Mouse (Mus musculus) hindbrain, embryonic 16.5 days (tissue): ENCODE measurements around the gene Wnt2b. TPM values are rescaled to one million over a fixed set of nuclear protein-coding genes. Genes with fewer than 3 reads are reported as not detected.
A peak's percentile ranks its signal among the peaks of the same experiment; 100 is the strongest.

Source experiments
- ATAC-seq: fragments of 200-750 bp; cut with Nextera tagmentation; 2 replicates; pipeline ENCODE4 v1.8.0; 2017; ENCODE audit warnings: moderate TSS enrichment, moderate library complexity
- H3K27ac ChIP-seq: fragments of 300-500 bp; sonication (generic); 2 replicates; pipeline ENCODE4 v1.5.1; 2014; ENCODE audit warnings: low read depth, mild to moderate bottlenecking, control low read depth, low read length, moderate library complexity
- H3K27me3 ChIP-seq: fragments of 300-500 bp; sonication (generic); replicated peaks from 2 replicates; pipeline ENCODE4 v1.6.1; 2014; ENCODE audit warnings: low read length; ENCODE audit not compliant: control insufficient read depth, insufficient read depth
- H3K36me3 ChIP-seq: fragments of 300-500 bp; sonication (generic); 2 replicates; pipeline ENCODE4 v1.6.1; 2014; ENCODE audit warnings: mild to moderate bottlenecking, low read length, moderate library complexity, mixed read lengths; ENCODE audit not compliant: control insufficient read depth, insufficient read depth
- H3K4me1 ChIP-seq: fragments of 300-500 bp; sonication (generic); 2 replicates; pipeline ENCODE4 v1.6.1; 2014; ENCODE audit warnings: low read depth, low read length; ENCODE audit not compliant: control insufficient read depth, insufficient read depth
- H3K4me2 ChIP-seq: fragments of 300-500 bp; sonication (generic); 2 replicates; pipeline ENCODE4 v1.6.1; 2014; ENCODE audit warnings: mild to moderate bottlenecking, low read length, control low read depth, moderate library complexity
- H3K4me3 ChIP-seq: fragments of 300-500 bp; sonication (generic); 2 replicates; pipeline ENCODE4 v1.5.1; 2014; ENCODE audit warnings: mild to moderate bottlenecking, low read length, control low read depth, moderate library complexity
- H3K9ac ChIP-seq: fragments of 300-500 bp; sonication (generic); 2 replicates; pipeline ENCODE4 v1.6.1; 2014; ENCODE audit warnings: low read depth, mild to moderate bottlenecking, control low read depth, low read length, moderate library complexity
- H3K9me3 ChIP-seq: fragments of 300-500 bp; sonication (generic); 2 replicates; pipeline ENCODE4 v1.6.1; 2014; ENCODE audit warnings: mild to moderate bottlenecking, low read length, moderate library complexity; ENCODE audit not compliant: control insufficient read depth
- WGBS: fragments of 180-500 bp; shearing (Covaris S2); extraction: QIAGEN DNeasy Blood & Tissue Kit; methylation state at CpG from one replicate; pipeline ENCODE4 v1.1.7; 2014; 5-methylcytosine and 5-hydroxymethylcytosine counted together
- polyA plus RNA-seq: library from polyadenylated mRNA; unstranded; fragments of >200 nt; fragmentation: Nextera tagmentation; extraction: Ambion mirVana; gene quantifications from 2 replicates; pipeline ENCODE4 v1.2.1, GENCODE M21; 2015

Wnt2b gene
- polyA plus RNA-seq: 0.78 and 0.80 TPM in 2 replicates

- peak; percentile 63 for ATAC-seq
- Histone ChIP-seq H3K27me3 (peaks cover 41% of the 10 kb centered on the region), H3K4me2 (peak within 1 kb of the TSS; percentile 73), H3K9me3 (no peaks in the 10 kb centered on the region), H3K4me1 (peaks cover 10% of the 10 kb centered on the region), H3K4me3 (peak within 1 kb of the TSS; percentile 66), H3K36me3 (no peaks in the 10 kb centered on the region), H3K9ac (peak within 1 kb of the TSS; percentile 64), H3K27ac (no peak within 1 kb of the TSS)
- 2% methylated on average over 49 of the region's 87 CpGs for WGBS
Observed at GRCm38 (mm10) chr3:104961066-104962059, at the start of gene Wnt2b. Gene Wnt2b, minus strand, starts transcription at chr3:104961921.

- WGBS: 90% methylated on average over 11 of the region's 11 CpGs
- ATAC-seq: no peak
- Histone ChIP-seq H3K36me3 (peaks cover 30% of the 10 kb centered on the region), H3K9ac (no peak overlapping the region), H3K9me3 (no peaks in the 10 kb centered on the region), H3K4me2 (no peak overlapping the region), H3K27me3 (no peaks in the 10 kb centered on the region), H3K4me3 (no peak overlapping the region), H3K27ac (no peak overlapping the region), H3K4me1 (no peaks in the 10 kb centered on the region)
Observed at GRCm38 (mm10) chr3:105010681-105011339, 49.1 kb upstream of the Wnt2b start.

GRCm38 (mm10) chr3:105008070-105008469, 46.3 kb upstream of the Wnt2b start:
- Histone ChIP-seq H3K4me2 (no peak overlapping the region), H3K27me3 (no peaks in the 10 kb centered on the region), H3K27ac (no peak overlapping the region), H3K36me3 (peaks cover 49% of the 10 kb centered on the region), H3K9ac (no peak overlapping the region), H3K4me1 (no peaks in the 10 kb centered on the region), H3K9me3 (no peaks in the 10 kb centered on the region), H3K4me3 (no peak overlapping the region)
- no peak for ATAC-seq
- WGBS: 91% methylated on average over 9 of the region's 9 CpGs

GRCm38 (mm10) chr3:105006101-105006500, 44.4 kb upstream of the Wnt2b start:
- H3K9me3 ChIP-seq: no peaks in the 10 kb centered on the region

GRCm38 (mm10) chr3:105005561-105006065, 43.9 kb upstream of the Wnt2b start:
- no peak overlapping the region for H3K27ac ChIP-seq
- H3K36me3 ChIP-seq: peaks cover 47% of the 10 kb centered on the region
- no peak overlapping the region for H3K4me2 ChIP-seq
- H3K9ac ChIP-seq: no peak overlapping the region
- WGBS: 94% methylated on average over 20 of the region's 20 CpGs
- no peak overlapping the region for H3K4me3 ChIP-seq
- no peaks in the 10 kb centered on the region for H3K4me1 ChIP-seq
- no peaks in the 10 kb centered on the region for H3K9me3 ChIP-seq
- no peak for ATAC-seq
- no peaks in the 10 kb centered on the region for H3K27me3 ChIP-seq

More at GRCm38 (mm10) chr3:105006101-105006500, 44.4 kb upstream of the Wnt2b start:
- Histone ChIP-seq H3K4me3 (no peak overlapping the region), H3K27me3 (no peaks in the 10 kb centered on the region), H3K9ac (no peak overlapping the region), H3K36me3 (peaks cover 52% of the 10 kb centered on the region), H3K4me2 (no peak overlapping the region), H3K27ac (no peak overlapping the region), H3K4me1 (no peaks in the 10 kb centered on the region)
- 85% methylated on average over 6 of the region's 6 CpGs for WGBS
- no peak for ATAC-seq

- peaks cover 41% of the 10 kb centered on the region for H3K36me3 ChIP-seq
- H3K4me3 ChIP-seq: no peak overlapping the region
- H3K9ac ChIP-seq: no peak overlapping the region
- H3K27ac ChIP-seq: no peak overlapping the region
- H3K9me3 ChIP-seq: no peaks in the 10 kb centered on the region
- WGBS: 92% methylated on average over 10 of the region's 10 CpGs
- H3K27me3 ChIP-seq: no peaks in the 10 kb centered on the region
- ATAC-seq: no peak
- no peak overlapping the region for H3K4me2 ChIP-seq
- no peaks in the 10 kb centered on the region for H3K4me1 ChIP-seq
Observed at GRCm38 (mm10) chr3:105005011-105005410, 43.3 kb upstream of the Wnt2b start.

- Histone ChIP-seq H3K4me3 (no peak overlapping the region), H3K27me3 (no peaks in the 10 kb centered on the region), H3K4me1 (no peaks in the 10 kb centered on the region), H3K36me3 (peaks cover 35% of the 10 kb centered on the region), H3K9ac (no peak overlapping the region), H3K4me2 (no peak overlapping the region), H3K9me3 (no peaks in the 10 kb centered on the region), H3K27ac (0 out of 2 replicates have a peak overlapping the region, but pooled peaks have one; percentile 17)
- WGBS: 68% methylated on average over 14 of the region's 14 CpGs
- ATAC-seq: 0 out of 2 replicates have a peak, but pooled peaks have one; percentile 64
Observed at GRCm38 (mm10) chr3:105003960-105004463, 42.3 kb upstream of the Wnt2b start.

GRCm38 (mm10) chr3:105001374-105001773, 39.7 kb upstream of the Wnt2b start:
- Histone ChIP-seq H3K27me3 (no peaks in the 10 kb centered on the region), H3K4me2 (no peak overlapping the region), H3K9ac (no peak overlapping the region), H3K4me3 (no peak overlapping the region), H3K4me1 (no peaks in the 10 kb centered on the region), H3K27ac (no peak overlapping the region), H3K36me3 (peaks cover 24% of the 10 kb centered on the region), H3K9me3 (no peaks in the 10 kb centered on the region)
- 74% methylated on average over 6 of the region's 6 CpGs for WGBS
- no peak for ATAC-seq

- ATAC-seq: no peak
- no peaks in the 10 kb centered on the region for H3K9me3 ChIP-seq
- 89% methylated on average over 8 of the region's 8 CpGs for WGBS
- H3K27ac ChIP-seq: no peak overlapping the region
- H3K4me1 ChIP-seq: no peaks in the 10 kb centered on the region
- H3K9ac ChIP-seq: no peak overlapping the region
- H3K4me2 ChIP-seq: no peak overlapping the region
- no peaks in the 10 kb centered on the region for H3K27me3 ChIP-seq
- H3K36me3 ChIP-seq: peaks cover 20% of the 10 kb centered on the region
- no peak overlapping the region for H3K4me3 ChIP-seq
Observed at GRCm38 (mm10) chr3:105000561-105000960, 38.8 kb upstream of the Wnt2b start.
